Mouse (Mus musculus): ENCODE measurements around the gene Gsta4.

DNA sequence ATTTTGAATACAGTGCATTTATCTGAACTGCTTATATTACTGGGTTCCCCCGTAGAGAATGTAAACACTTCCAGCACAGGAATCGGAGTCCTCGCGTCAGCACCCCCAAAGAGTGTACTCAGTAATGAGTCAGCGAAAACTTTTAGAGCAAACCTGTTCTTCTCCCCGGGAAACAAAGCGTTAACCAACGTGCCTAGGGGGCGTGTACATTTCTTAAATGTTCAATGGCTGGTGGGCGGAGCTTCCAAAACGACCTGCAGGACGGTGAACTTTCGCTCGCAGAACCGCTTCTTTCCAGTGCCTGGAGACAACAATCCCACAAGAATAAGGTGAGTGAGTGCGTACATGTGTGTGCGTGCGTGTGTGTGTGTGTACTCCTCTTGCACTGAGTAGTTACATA lies 9.2 kb downstream of the Gsta4 start:
- peak; percentile 66 for TF ChIP-seq POLR2A (IDR thresholded peaks at IDR 0.05; ENCODE audit: low read depth, low read length)
- TF ChIP-seq CTCF (IDR thresholded peaks at IDR 0.05; ENCODE audit: borderline replicate concordance, insufficient read depth, low read length), result no peak

Data from embryonic fibroblast, embryonic 13.5 days (primary cell).